Mouse (Mus musculus) ES-Bruce4 (cell line): ENCODE results near the gene Rplp0. TPM values are rescaled to one million over a fixed set of nuclear protein-coding genes. Genes with fewer than 3 reads are reported as not detected.

Experiments
- H3K27ac ChIP-seq: 2 replicates; pipeline ENCODE4 v1.5.1; 2012; ENCODE audit warnings: low read length, inconsistent platforms; ENCODE audit not compliant: insufficient read depth
- H3K27me3 ChIP-seq: 2 replicates; pipeline ENCODE4 v1.6.1; 2012; ENCODE audit warnings: mild to moderate bottlenecking, low read length, inconsistent platforms; ENCODE audit not compliant: control insufficient read depth, poor library complexity, insufficient read depth, severe bottlenecking
- H3K36me3 ChIP-seq: 2 replicates; pipeline ENCODE4 v1.6.1; 2012; ENCODE audit warnings: inconsistent platforms, mild to moderate bottlenecking, low read length, moderate library complexity; ENCODE audit not compliant: control insufficient read depth, poor library complexity, insufficient read depth, severe bottlenecking
- H3K4me1 ChIP-seq: one replicate; pipeline ENCODE4 v1.8.1; 2011; ENCODE audit warnings: low read length; ENCODE audit not compliant: control insufficient read depth, insufficient read depth
- H3K4me3 ChIP-seq: 2 replicates; pipeline ENCODE4 v1.5.1; 2011; ENCODE audit warnings: low read depth, mild to moderate bottlenecking, low read length
- H3K9ac ChIP-seq: 2 replicates; pipeline ENCODE4 v1.6.1; 2012; ENCODE audit warnings: low read depth, mild to moderate bottlenecking, inconsistent platforms; ENCODE audit not compliant: poor library complexity, severe bottlenecking
- H3K9me3 ChIP-seq: replicated peaks from 2 replicates; pipeline ENCODE4 v1.6.1; 2012; ENCODE audit warnings: mild to moderate bottlenecking, low read length, inconsistent platforms; ENCODE audit not compliant: control insufficient read depth, poor library complexity, insufficient read depth, severe bottlenecking
- CTCF ChIP-seq: IDR thresholded peaks from one replicate; pipeline ENCODE4 v1.8.1; 2011; ENCODE audit warnings: low read depth, low read length
- EP300 ChIP-seq: IDR thresholded peaks from 2 replicates; pipeline ENCODE4 v1.6.1; 2011; ENCODE audit warnings: low read depth, low read length; ENCODE audit not compliant: insufficient read depth
- POLR2A ChIP-seq: IDR thresholded peaks from one replicate; pipeline ENCODE4 v1.8.1; 2011; ENCODE audit warnings: low read length; ENCODE audit not compliant: insufficient read depth
- polyA plus RNA-seq: library from polyadenylated mRNA; stranded (reverse); fragments of >200 nt; gene quantifications from 2 replicates; pipeline ENCODE4 v1.2.4, GENCODE M21; 2011; ENCODE audit warnings: low read depth; ENCODE audit not compliant: missing spikeins, insufficient read depth, insufficient read length

The Rplp0 gene
- polyA plus RNA-seq, 1 experiment = 3,041 TPM

GRCm38 (mm10) chr5:115545636-115546035, 13.6 kb upstream of the Rplp0 start:
- no peaks in the 10 kb centered on the region for H3K9me3 ChIP-seq
- H3K9ac ChIP-seq = no peak overlapping the region
- no peaks in the 10 kb centered on the region for H3K36me3 ChIP-seq
- no peaks in the 10 kb centered on the region for H3K27me3 ChIP-seq
- H3K4me3 ChIP-seq = no peak overlapping the region
- TF ChIP-seq CTCF = no peak
- TF ChIP-seq POLR2A = no peak
- H3K4me1 ChIP-seq = peaks cover 2% of the 10 kb centered on the region
- no peak overlapping the region for H3K27ac ChIP-seq

GRCm38 (mm10) chr5:115546536-115546935, 12.7 kb upstream of the Rplp0 start:
- Histone ChIP-seq H3K27ac (no peak overlapping the region), H3K9ac (no peak overlapping the region), H3K27me3 (no peaks in the 10 kb centered on the region), H3K4me3 (no peak overlapping the region), H3K9me3 (no peaks in the 10 kb centered on the region), H3K36me3 (no peaks in the 10 kb centered on the region), H3K4me1 (peaks cover 2% of the 10 kb centered on the region)
- TF ChIP-seq POLR2A (no peak), EP300 (no peak), CTCF (no peak)

GRCm38 (mm10) chr5:115547014-115547413, 12.3 kb upstream of the Rplp0 start:
- Histone ChIP-seq H3K9ac (no peak overlapping the region), H3K36me3 (no peaks in the 10 kb centered on the region), H3K27me3 (no peaks in the 10 kb centered on the region), H3K4me3 (no peak overlapping the region), H3K27ac (no peak overlapping the region), H3K9me3 (no peaks in the 10 kb centered on the region), H3K4me1 (peaks cover under 1% of the 10 kb centered on the region)
- TF ChIP-seq CTCF (no peak), POLR2A (no peak), EP300 (no peak)

DNA sequence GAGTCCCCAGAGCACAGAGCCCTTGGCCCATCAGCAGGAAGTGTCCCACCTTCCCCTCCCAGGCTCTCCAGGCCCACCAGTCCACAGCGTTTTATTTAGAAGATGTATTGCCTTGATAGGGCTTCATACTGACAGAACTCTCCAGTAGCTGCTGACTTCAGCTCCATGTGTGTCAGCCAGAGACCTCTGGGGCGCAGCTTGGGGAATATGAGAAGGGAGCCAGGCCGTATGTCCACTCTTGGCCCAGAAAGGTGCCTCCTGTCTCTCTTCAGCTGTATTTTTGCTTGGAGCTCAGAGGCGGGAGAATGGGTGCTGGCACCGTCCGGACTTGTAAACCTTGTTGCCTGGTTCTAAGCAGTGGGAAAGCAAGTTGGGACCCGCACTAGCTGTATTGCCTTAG, 11.8 kb upstream of the Rplp0 start:
- no peak overlapping the region for H3K4me3 ChIP-seq

GRCm38 (mm10) chr5:115548501-115549285, 10.6 kb upstream of the Rplp0 start:
- no peak overlapping the region for H3K9ac ChIP-seq
- no peak overlapping the region for H3K4me3 ChIP-seq
- H3K27ac ChIP-seq = no peak overlapping the region
- H3K4me1 ChIP-seq = no peaks in the 10 kb centered on the region
- no peak for TF ChIP-seq POLR2A
- no peak for TF ChIP-seq EP300
- no peak for TF ChIP-seq CTCF
- no peaks in the 10 kb centered on the region for H3K36me3 ChIP-seq
- H3K27me3 ChIP-seq = no peaks in the 10 kb centered on the region
- no peaks in the 10 kb centered on the region for H3K9me3 ChIP-seq

More for the DNA sequence above, 11.8 kb upstream of the Rplp0 start:
- no peaks in the 10 kb centered on the region for H3K27me3 ChIP-seq
- H3K4me1 ChIP-seq = no peaks in the 10 kb centered on the region
- TF ChIP-seq EP300 = no peak
- no peak for TF ChIP-seq CTCF
- TF ChIP-seq POLR2A = no peak
- H3K9me3 ChIP-seq = no peaks in the 10 kb centered on the region
- no peak overlapping the region for H3K27ac ChIP-seq
- no peak overlapping the region for H3K9ac ChIP-seq
- no peaks in the 10 kb centered on the region for H3K36me3 ChIP-seq

- Histone ChIP-seq H3K36me3 (peaks cover 2% of the 10 kb centered on the region; the same call in 1 of the 2 replicates), H3K4me3 (no peak overlapping the region), H3K4me1 (no peaks in the 10 kb centered on the region), H3K27me3 (no peaks in the 10 kb centered on the region), H3K27ac (no peak overlapping the region), H3K9me3 (no peaks in the 10 kb centered on the region), H3K9ac (no peak overlapping the region)
- no peak for TF ChIP-seq EP300
- no peak for TF ChIP-seq CTCF
- TF ChIP-seq POLR2A = no peak
Observed at GRCm38 (mm10) chr5:115550482-115551005, 8.7 kb upstream of the Rplp0 start.
